Mouse (Mus musculus) urinary bladder, adult 18-20 months (tissue): ENCODE measurements around the gene Naa38.

ENCODE experiments used
- DNase-seq, 2 experiments: peaks; one replicate each; pipeline ENCODE4 v3.0.0; 2022; ENCODE audit warnings: low spot score in 2 of 2, mixed read lengths in 2 of 2

Naa38 gene

DNA sequence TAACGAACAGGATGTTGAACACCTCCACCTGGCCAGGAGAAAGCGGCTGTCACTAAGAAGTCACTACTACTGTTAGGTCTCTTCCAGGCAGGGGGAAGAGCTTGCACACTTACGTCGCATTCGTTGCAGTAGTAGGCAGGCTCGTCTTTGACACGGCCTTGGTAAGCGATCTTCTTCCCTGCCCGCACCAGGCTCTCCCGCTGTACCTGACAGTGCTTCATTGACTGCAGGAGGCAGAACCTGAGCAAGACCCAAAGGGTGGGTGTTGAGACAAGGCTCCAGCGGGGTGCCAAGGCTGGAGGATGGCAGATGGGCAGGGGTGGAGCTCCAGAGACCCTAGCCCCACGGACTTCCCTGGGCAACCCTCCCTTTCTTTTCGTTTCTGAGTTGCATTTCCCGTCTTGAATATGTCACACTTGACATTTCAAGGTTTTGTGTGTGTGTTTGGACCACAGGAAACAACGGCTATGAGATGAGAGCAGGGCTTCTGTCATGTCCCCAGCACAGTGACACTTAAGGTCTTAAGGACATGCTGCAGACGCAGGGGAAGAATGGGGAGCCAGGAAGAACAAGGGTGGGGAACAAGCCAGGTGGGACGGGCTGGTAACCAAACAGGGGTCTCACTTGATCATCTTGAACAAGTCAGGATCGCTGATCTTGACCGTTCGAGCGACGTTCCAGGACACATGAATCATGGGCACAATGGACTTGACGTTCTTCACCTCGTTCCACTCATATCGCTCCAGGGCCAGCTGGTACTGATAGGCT is 5.0 kb downstream of the Naa38 start:
- no peak for DNase-seq

DNA sequence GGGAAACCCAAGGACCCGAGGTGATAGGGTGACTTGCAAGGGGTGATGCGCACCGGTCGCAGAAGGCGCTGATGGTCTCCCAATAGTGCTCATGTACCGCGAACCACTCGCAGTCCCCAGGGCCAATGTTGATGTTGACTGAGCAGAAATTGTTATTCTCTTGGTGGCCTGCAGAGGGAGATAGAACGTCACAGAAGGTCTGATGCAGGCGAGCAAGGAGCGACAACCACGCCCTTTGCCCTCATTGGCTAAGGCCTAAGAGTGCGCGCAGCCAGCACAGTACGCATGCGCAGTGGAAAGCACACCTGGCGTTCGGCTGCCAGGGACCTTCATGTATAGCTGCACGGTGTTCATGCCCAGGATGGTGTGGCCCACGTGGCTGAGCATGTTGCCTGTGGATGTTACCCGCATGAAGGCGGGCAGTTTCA is 5.9 kb downstream of the Naa38 start:
- DNase-seq = peak; percentile 70 to 79

DNA sequence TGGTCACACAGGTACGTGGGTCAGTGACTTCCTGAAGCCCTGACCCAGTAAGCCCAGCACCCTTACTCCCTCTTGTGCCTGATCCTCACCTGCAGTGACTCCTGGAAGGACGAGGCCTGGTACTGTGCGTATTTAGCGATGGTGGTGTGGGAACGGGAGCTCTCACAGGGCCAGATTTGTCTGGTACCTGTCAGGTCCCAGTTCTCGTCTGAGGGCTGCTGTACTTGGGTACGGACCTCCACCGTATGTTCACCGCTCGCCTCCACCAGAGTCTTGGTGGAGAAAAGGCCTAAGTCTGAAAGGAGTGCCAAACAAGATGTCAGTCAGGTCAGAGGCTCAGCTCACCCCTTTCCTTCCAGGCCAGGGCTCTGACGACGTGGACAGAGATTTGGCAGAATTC is 6.7 kb downstream of the Naa38 start:
- no peak for DNase-seq

DNA sequence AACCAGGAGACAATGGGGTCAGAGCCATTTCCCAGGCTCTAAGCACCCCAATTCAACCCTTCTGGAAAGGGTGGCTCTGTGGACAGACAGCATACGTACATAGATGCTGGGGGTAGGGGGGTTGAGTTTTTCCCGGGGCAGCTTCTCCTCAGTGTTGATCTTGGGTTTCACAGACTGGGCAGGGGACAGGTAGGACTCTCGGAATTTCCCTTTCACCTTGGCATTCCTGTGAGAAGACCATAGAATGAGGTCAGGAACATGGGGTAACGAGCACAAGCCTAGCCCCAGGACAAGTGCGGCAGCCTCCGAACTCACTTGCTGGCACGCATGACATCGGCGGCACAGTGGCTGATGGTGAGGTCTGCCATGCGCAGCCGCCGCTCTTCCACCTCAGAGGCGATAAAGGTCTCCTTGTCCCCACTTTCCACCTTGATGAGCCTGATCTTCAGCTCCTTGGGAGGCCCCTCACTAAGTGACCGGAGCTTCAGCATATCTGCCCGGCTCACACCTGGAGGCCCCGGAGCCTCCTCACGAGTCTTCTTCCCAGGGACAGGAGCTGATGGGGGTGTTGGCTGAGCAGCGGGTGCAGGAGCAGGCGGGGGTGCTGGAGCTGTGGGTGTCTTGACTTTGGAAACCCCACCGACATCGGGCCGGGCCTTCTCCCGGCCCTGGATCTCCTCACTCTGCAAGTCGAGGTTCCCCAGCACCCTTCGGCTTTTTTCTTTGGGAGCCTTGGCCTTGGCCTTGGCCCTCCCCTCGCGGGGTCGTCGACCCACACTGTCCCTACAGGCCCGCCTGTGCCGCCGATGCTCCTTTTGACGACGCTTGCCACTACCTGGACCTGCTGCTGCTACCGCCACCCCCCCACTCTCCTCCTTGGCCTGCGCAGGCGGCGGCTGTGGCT is 8.7 kb downstream of the Naa38 start:
- DNase-seq = no peak

DNA sequence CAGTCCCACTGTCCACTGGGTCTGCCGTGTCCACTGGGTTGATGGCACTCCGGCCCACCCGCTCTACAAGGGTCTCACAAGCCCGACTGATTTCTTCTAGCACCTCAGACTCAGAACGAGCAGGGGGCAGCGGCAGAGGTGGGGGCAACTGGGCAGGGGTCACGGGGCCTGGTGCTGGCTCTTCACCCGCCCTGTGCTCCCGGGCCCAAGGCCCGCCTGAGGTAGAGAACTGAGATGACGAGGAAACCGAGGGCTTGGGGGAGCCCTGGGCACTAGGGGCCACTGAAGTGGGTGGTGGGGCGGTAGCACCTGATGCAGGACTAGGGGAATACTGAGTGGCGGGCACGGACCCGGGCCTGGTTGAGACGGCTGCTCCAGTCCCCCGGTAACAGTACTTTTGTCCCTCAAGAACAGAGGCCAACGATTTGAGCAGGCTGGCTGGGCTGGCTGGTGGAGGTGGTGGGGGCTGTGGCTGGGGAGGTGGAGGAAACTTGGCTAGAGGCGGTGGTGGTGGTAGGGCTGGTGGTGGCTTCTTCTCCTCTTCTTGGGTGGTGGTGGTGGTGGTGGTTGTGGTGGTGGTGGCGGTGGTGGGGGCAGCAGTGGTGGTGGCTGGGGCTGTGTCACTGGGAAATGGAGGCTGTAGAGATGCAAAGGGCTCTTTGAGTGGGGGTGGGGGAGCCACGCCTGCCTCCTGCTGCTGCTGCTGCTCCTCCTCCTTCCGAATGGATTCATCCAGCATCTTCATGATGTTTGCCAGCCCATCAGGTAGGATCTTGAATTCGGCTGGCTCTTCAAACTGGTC is 9.5 kb downstream of the Naa38 start:
- no peak for DNase-seq

DNA sequence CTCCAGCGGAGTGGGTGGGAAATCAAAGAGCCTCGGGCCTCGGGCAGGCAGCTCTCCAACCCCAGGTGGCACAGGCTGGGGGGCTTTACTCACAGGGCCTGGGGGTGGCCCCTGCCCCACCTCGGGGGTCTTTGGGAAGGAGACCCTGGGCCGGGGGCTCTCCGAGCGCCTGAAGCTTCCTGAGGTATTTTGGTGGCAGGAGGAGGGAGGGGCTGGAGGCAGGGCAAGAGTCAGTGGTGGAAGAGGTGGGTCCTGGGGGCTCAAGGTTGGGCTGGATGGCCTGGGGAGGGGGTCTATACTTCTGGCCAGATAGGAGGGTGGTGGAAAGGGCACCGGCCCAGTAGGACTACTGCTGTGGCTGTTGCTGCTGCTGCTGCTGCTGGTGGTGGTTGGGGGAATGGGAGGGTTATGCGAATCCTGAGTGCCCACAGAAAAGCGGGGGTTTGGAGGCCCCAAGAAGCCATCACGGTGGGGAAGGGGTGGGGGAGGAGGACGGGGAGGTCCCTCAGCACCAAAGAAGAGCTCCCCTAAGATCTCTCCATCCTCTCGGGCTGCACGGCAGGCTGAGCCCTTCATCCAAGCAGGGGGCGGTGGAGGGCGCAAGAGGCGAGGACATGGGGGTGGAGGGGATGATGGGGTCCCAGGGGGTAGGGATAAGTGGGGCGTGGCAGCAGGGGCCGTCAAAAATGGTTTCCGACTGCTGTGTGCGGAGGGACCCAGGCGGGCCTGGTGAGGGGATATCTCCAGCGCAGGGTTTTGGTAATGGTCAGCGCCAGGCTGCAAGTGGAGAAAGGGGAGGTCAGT is 10.3 kb downstream of the Naa38 start:
- DNase-seq = no peak

DNA sequence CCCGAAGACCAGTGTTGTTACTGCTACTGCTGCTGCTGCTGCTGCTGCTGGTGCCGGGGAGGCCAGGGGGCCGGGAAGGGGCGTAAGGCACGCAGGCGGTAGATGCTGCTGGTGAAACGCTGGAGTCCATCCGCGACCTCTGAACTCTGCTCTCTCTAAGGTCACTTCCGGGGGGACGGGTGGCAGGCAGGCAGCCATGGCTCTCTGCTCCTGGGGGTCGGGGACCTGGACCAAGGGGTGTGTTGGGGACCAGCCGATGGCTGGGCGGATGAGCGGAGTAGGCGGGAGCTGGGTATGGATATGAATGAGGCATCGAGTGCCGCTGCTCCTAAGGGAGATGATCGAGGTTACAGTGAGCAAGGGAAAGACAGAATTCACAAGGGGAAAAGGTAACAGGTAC is 11.0 kb downstream of the Naa38 start:
- no peak for DNase-seq

DNA sequence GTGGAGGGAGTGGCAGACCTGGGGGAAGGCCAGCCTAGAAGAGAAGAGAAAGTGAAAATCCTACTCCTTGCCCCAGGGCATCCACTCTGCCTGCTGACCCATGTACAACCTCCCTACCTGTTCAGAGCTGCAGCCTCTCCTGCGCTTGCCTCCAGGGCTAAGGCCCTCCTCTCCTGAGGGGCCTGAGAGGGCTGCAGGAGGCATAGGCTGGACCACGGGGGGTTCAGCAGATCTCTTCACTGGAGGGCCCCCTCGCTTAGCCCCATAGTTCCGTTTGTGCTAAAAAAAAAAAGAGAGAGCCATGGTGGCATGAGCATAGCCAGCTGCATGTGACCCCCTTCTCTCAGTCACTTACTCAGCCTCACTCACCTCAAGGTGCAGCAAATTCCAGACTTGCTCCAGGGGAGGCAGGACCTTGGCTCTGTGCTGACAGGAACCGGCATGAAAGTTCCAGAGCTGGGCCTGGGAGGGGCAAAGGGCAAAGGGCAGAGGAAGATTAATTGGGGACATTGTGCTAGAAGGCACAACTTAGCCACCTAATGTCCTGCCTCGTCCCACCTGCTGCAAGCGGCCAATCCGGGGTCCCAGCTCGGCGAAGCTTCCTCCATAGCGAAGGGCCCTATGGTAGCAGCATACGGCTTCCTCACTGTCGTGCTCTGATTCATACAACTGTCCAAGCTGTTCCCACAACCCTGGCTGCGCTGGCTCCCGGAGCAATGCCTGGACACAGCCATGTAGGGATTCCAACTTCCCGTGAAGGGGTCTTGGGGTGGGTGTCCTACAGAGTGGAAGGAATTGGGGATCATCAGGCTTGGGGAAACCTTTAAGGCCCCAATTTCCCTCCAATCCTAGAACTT is 11.8 kb downstream of the Naa38 start:
- DNase-seq = no peak

DNA sequence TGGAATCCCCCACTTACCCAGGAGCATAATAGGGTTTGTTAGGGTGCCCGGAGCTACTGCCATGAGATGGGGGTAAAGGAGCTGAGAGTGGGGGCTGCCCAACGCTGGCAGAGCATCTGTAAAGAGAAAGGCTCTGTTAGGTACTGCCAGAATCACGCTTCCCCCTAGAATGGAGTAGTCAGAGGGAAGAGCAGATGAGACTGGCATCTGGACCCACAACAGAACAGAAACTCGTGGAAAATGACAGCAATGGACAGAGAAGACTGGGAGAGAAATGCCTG is 12.4 kb downstream of the Naa38 start:
- no peak for DNase-seq

DNA sequence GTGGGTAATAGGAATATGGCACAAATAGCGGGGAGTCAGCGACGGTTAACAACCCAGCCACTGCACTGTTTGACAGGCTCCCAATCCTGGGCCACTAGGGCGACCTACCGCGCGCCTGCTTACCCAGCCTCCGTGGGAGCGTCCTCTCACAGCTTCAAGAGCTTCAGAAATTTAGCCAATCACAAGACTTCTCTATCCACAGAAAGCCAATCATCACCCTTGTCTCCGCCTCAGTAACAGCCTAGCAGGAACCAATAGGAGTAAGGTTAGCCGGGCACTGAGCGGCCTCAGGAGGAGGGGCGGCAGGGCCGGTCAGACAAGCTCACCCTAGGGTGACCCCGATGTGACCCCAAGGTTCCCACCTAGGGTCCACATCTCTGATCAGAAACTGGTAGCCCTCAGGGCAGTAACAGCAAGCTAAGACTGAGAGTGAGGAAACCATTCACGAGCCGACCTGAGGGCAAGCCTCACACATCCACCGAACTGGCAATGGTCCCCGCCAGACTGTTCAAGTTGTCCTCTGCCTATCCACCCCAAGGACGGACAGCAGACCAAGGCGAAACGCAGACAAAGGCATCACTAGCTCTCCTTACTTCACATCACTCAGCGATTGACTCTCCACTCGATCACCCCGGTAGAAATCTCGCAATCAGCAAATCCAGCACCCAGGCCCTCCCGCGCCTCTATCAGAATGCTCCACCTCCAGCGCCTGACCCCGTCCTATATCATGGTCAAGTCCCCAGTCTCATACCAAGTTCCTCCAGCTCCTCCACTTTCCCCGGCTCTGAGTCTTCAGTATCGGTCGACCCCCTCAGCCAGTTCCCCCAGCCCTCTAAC is 13.5 kb downstream of the Naa38 start:
- peak; percentile 76 to 80 for DNase-seq

DNA sequence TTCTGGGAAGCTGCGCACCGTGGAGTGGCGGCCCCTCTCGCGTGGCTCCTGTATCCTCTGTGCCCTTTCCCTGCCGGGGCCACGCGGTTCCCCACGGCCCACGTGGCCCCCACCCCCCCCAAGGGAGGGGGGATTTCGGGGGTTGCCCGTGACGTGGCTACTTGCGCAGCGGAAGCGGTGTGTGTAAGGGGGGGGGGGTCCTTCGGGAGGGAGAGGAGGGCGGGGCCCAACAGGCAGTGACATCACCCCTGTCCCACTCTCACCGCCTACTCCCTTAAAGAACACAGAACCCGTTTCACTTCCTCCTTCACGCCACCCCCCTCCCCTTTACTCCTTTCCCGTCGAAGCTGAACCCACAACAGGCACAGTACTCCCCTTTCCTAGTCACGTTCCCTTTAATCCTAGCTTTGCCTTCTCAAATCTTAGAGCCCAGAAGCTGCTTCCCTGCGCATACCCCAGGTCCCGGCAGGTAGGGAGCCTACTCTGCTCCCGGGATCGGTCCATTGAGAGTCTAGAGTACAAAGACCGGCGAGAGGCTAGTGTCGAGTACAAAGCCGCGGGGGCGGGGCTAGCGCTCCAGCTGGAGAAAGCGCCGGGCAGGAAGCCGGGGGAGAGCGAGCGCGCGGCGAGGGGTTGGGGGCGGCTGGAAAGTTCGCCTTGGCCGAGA is 14.2 kb downstream of the Naa38 start:
- peak; percentile 76 to 84 for DNase-seq

DNA sequence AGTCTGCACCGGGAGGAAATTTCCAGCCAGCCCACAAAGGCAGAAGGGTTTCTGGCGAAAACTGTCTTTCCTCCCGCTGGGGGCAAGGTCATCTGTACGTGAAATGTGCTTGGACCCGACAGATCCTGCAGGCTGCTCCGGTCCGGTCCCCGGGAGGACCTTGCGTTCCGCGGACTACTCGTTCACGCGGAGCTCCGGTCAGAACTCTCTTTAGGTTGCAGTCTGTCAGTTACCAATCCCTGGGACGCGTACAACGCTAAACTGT is 14.7 kb downstream of the Naa38 start:
- DNase-seq = no peak

DNA sequence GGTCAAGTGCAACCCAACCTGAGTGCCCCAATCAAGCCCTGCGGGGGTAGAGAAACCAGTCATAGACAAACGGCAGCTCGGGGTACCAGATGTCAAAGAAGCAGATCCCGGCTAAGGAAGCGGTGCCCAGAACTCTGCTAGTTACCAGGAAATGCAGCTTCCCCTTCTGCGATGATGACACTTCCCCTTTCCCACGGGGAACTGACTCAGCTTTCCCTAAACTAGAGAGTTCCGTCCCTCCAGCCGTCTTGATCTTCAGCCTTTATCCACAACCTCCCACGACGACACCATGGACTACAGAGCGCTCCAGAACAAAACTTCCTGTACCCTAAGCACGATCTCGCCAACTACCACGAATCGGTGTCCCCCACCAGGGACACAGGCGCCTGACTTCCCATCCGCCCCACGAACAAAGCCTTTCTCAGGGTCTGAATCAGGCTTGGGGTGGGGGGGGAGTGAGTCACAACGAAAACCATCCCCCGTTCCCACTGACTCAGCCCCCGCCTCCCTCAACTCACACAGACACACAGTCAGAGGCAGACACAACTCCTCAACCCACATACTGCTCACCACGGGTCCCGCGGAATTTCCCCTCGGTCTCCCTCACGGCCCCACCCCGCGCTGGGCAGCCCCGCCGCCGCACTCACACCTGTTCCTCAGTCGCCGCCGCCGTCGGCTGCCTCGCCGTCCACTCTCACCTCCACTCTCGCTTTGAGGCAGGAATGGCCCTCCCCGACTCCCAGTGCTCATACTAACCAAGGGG is 15.2 kb downstream of the Naa38 start:
- peak in 1 of 2 experiments; percentile 66 for DNase-seq

DNA sequence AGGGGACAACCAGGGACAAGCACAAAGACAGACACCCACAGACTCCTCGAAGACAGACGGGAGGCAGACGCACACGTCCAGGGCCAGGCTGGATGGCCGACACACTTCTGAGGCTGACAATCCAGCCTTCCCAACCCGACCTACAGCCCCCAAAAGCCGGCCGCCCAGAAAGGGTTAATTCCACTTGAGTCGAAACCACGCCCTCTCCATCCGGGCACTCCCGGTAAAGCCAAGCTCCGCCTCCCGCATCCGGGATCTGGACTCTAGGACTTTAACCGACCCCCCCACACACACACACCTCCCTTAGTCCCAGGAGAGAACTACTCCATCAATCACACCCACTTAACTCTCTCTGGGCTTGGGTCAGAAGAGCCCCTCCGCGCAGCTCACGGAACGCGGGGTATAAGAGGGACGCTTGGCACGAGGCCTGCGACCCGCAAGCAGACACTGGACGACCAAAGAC is 15.8 kb downstream of the Naa38 start:
- peak; percentile 88 to 91 for DNase-seq

DNA sequence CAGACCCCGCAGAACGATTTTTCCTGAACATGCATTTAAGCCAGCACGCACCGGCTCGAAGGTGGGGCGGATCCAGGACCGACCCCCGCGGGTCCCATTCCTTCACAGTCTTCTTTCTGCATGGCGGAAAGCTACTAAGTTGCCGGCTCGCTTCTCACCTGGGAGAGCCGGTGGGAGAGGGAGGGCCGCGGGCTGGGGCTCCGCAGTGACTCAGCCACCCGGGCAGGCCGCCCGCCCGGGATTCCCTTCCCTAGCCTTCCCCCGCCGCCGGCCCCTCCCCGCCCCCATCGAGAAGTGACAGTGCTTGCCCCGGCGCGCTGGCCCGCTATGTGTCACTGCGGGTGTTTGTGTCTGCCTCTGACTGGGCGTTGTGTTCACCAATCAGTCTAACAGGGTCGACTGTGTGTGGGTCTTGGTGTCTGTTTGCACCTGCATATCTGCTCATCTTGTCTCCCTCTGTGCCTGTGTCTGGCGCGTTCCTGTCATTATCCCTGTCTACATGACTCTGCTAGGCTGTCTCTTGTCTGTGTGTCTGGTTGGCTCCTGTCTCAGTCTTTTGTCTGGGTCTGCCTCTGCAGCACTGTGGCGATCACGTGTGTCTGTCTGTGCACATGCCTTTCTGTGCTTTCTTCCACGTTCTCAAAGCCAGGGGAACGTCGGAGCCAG is 16.4 kb downstream of the Naa38 start:
- DNase-seq = peak; percentile 70 to 76

DNA sequence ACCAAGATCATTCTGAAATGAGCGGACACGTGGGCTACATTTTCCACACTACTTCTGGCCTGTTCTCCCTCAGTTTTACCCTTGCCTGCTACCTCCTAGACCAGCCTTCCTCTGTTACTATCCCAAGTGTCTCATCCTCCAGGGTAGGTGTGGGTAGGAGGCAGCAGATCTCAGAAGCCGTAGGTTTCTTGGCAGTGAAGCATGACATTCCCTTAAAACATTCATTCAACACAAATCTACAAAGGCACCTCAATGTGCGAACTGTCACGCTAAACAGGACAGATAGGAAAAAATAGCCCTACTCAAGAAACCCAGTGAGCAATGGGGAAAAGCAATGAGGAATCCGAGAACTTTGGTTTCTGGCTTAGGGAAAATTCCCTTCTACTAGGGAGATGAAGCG is 17.3 kb downstream of the Naa38 start:
- no peak for DNase-seq

DNA sequence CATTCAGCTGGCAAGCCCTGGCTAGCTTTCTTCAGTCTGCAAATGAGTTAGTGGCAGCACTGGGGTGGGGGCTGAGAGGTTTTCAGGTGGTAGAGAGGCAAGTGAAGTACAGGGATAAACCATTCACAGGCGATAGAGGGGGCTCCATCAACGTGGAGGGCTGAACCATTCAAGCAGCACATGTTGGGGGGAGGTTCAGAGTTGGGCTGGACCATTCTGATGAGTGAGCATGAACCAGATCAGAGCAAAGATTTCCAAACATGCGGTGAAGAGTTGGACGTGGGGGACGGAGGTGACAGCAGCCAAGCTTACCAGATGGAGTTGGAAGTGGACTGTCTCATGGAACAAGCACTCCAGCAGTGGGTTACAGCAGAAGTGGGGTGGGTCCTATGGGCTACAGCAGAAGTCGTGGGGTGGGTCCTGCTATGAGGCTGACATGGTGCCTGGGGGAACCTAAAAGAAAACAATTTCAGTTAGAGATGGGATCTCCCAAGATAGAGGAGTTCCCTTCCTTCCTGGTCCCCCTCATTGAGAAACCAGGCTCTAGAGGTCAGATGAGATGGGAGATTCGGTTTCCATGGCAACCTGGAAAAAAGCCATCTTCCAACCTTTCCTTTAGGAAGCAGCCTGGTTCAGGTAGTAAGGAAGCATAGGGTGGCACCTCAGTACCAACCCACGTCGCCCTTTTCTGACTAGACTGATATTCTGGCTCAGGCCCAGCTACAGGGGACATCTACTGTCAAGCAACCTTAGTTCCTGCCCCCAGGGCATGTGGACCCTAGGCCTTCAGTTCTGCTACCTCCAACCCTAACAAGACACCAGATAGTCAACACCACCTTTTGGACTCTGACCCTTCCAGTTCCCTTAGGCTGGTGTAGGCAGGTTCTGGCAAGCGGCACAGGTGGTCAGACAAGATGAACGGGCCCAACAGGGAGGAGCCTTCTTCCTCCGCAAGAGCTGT is 18.2 kb downstream of the Naa38 start, which contains the start of gene Kdm6b:
Kdm6b (minus strand) TSS at position 455 of the 961 bp plus-strand sequence.
- peak; percentile 55 to 80 for DNase-seq
